Mouse (Mus musculus): ENCODE results near the gene Cct7.
A peak's percentile ranks its signal among the peaks of the same experiment; 100 is the strongest.
"Not testable (repeated sequence)": the region's sequence is repeated elsewhere in the genome, so short reads cannot be mapped to it uniquely, and the experiment has no call there.

The Cct7 gene

GRCm38 (mm10) chr6:85450697-85451663 lies at the start of gene Cct7:
TSS of gene Cct7 (plus strand) at chr6:85451514.
- DNase-seq, result peak; percentile 98

- no peak for DNase-seq
Observed at GRCm38 (mm10) chr6:85402613-85403012, 48.7 kb upstream of the Cct7 start.

GRCm38 (mm10) chr6:85403039-85403438 lies 48.3 kb upstream of the Cct7 start:
- no peak for DNase-seq

GRCm38 (mm10) chr6:85409003-85409402 lies 42.3 kb upstream of the Cct7 start:
- peak; percentile 28 for DNase-seq

- DNase-seq, result peak; percentile 63
Observed at GRCm38 (mm10) chr6:85410771-85411273, 40.5 kb upstream of the Cct7 start.

GRCm38 (mm10) chr6:85415829-85416228 lies 35.5 kb upstream of the Cct7 start:
- no peak for DNase-seq

- no peak for DNase-seq
Observed at GRCm38 (mm10) chr6:85419150-85419549, 32.2 kb upstream of the Cct7 start.

- no peak for DNase-seq
Observed at GRCm38 (mm10) chr6:85423836-85424379, 27.4 kb upstream of the Cct7 start, which contains the start of gene Noto. TSS of gene Noto (plus strand) at chr6:85423886.

GRCm38 (mm10) chr6:85431274-85431841 lies 20.0 kb upstream of the Cct7 start:
- no peak for DNase-seq

GRCm38 (mm10) chr6:85431842-85432431 lies 19.4 kb upstream of the Cct7 start, which contains the start of gene Smyd5:
TSS of gene Smyd5 (plus strand) at chr6:85431989.
- DNase-seq, result peak; percentile 94

- DNase-seq, result no peak
Observed at GRCm38 (mm10) chr6:85433865-85434264, 17.4 kb upstream of the Cct7 start.

GRCm38 (mm10) chr6:85436204-85436603 lies 15.1 kb upstream of the Cct7 start:
- DNase-seq, result no peak

GRCm38 (mm10) chr6:85436631-85437030 lies 14.7 kb upstream of the Cct7 start:
- no peak for DNase-seq

- DNase-seq, result no peak
Observed at GRCm38 (mm10) chr6:85441142-85441541, 10.2 kb upstream of the Cct7 start.

GRCm38 (mm10) chr6:85443488-85444233 lies 7.7 kb upstream of the Cct7 start:
- DNase-seq, result no peak

- no peak for DNase-seq
Observed at GRCm38 (mm10) chr6:85444266-85444965, 6.9 kb upstream of the Cct7 start.

GRCm38 (mm10) chr6:85445286-85445685 lies 6.0 kb upstream of the Cct7 start:
- DNase-seq, result no peak

GRCm38 (mm10) chr6:85447351-85447750 lies 4.0 kb upstream of the Cct7 start:
- no peak for DNase-seq

- not testable (repeated sequence) for DNase-seq
Observed at GRCm38 (mm10) chr6:85450140-85450539, 1.2 kb upstream of the Cct7 start.

GRCm38 (mm10) chr6:85451664-85452410 lies 523 bp downstream of the Cct7 start, which contains the start of gene Pradc1:
TSS of gene Pradc1 (minus strand) at chr6:85451970.
- DNase-seq, result peak; percentile 92

- no peak for DNase-seq
Observed at GRCm38 (mm10) chr6:85452411-85452665, 1.0 kb downstream of the Cct7 start.

Data from thymus, postnatal 4 days (tissue).